Mouse (Mus musculus) urinary bladder, postnatal 4 days (tissue): Measurements from ENCODE around the gene Phb2.

ENCODE experiments used
- DNase-seq, 2 experiments: peaks; one replicate each; pipeline ENCODE4 v3.0.0; 2021 to 2022; ENCODE audit warnings: low spot score in 2 of 2

The Phb2 gene

GRCm38 (mm10) chr6:124690517-124690916 lies 21.6 kb upstream of the Phb2 start:
- DNase-seq, result no peak

GRCm38 (mm10) chr6:124693243-124693981 lies 18.7 kb upstream of the Phb2 start:
- no peak for DNase-seq

- DNase-seq, result peak in 1 of 2 experiments; percentile 57
Measured at GRCm38 (mm10) chr6:124694166-124694955, 17.8 kb upstream of the Phb2 start.

- no peak for DNase-seq
Measured at GRCm38 (mm10) chr6:124696441-124697150, 15.5 kb upstream of the Phb2 start.

GRCm38 (mm10) chr6:124698751-124699150 lies 13.4 kb upstream of the Phb2 start:
- DNase-seq, result no peak

- DNase-seq, result no peak
Measured at GRCm38 (mm10) chr6:124699366-124699765, 12.8 kb upstream of the Phb2 start.

- DNase-seq, result no peak
Measured at GRCm38 (mm10) chr6:124699962-124700610, 12.1 kb upstream of the Phb2 start.

GRCm38 (mm10) chr6:124701338-124701737 lies 10.8 kb upstream of the Phb2 start:
- DNase-seq, result no peak

GRCm38 (mm10) chr6:124702102-124702783 lies 9.9 kb upstream of the Phb2 start:
- DNase-seq, result no peak

- DNase-seq, result peak in 1 of 2 experiments; percentile 78
Measured at GRCm38 (mm10) chr6:124702784-124703103, 9.4 kb upstream of the Phb2 start.

- no peak for DNase-seq
Measured at GRCm38 (mm10) chr6:124703789-124704188, 8.3 kb upstream of the Phb2 start.

GRCm38 (mm10) chr6:124704417-124704816 lies 7.7 kb upstream of the Phb2 start:
- no peak for DNase-seq

- no peak for DNase-seq
Measured at GRCm38 (mm10) chr6:124706061-124706627, 6.0 kb upstream of the Phb2 start.

GRCm38 (mm10) chr6:124708289-124708889 lies 3.7 kb upstream of the Phb2 start:
- DNase-seq, result no peak

GRCm38 (mm10) chr6:124712918-124713317 lies 782 bp downstream of the Phb2 start:
- no peak for DNase-seq

GRCm38 (mm10) chr6:124716864-124717490 lies 4.8 kb downstream of the Phb2 start:
- no peak for DNase-seq

GRCm38 (mm10) chr6:124717968-124718367 lies 5.8 kb downstream of the Phb2 start:
- no peak for DNase-seq

GRCm38 (mm10) chr6:124718703-124719102 lies 6.6 kb downstream of the Phb2 start:
- peak; percentile 69 to 77 for DNase-seq

GRCm38 (mm10) chr6:124719354-124719978 lies 7.3 kb downstream of the Phb2 start:
- DNase-seq, result no peak

GRCm38 (mm10) chr6:124720904-124721303 lies 8.8 kb downstream of the Phb2 start:
- DNase-seq, result no peak
